Mouse (Mus musculus): ENCODE measurements around the gene Ip6k1.

- 0 out of 2 replicates have a peak, but pooled peaks have one; percentile 5 for TF ChIP-seq CTCF (IDR thresholded peaks at IDR 0.05; ENCODE audit: low read depth, low read length)
- no peak for TF ChIP-seq TAL1 (conservative IDR thresholded peaks at IDR 0.05; ENCODE audit: low read depth, low read length)
- no peak for TF ChIP-seq POLR2AphosphoS5 (IDR thresholded peaks at IDR 0.05; ENCODE audit: insufficient replicate concordance, low read depth, low read length)
- no peak for TF ChIP-seq GATA1 (IDR thresholded peaks at IDR 0.05; ENCODE audit: borderline replicate concordance, low read length)
- no peak for TF ChIP-seq GATA2 (IDR thresholded peaks at IDR 0.05; ENCODE audit: borderline replicate concordance, low read depth, low read length)
Measured at GRCm38 (mm10) chr9:108095518-108095917, 93.2 kb downstream of the Ip6k1 start.

Measured in G1E (cell line).